Mouse (Mus musculus): ENCODE data around the gene Nlgn3.
A peak's percentile ranks its signal among the peaks of the same experiment; 100 is the strongest.
"Not testable (repeated sequence)": the region's sequence is repeated elsewhere in the genome, so short reads cannot be mapped to it uniquely, and the experiment has no call there.

Gene Nlgn3

DNA sequence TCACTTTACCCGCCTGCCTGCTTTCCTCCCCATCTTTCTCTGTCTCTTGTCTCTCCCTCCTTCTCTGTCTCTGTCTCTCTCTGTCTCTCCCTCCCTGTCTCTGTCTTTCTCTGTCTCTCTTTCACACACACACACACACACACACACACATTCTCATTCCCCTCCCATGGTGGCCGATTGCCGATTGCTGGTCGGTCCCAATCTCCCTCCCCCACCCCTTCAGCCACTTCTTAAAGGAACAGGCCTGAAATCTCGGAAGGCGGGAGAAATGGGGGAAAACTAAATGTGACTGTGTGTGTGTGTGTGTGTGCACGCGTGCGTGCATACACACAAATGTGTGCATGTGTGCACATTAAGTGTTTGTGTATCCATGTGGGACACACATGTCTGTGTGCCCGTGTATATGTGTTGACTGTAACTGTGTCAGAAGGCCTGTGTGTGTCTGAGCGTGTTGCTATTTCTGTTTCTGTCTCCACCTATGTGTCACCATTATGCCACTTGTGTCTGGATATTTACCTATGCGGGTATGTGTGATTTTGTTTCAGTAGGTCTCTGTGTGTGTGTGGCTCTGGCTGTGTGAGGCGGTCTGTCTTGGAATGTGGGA lies 1.6 kb downstream of the Nlgn3 start:
- DNase-seq: no peak

DNA sequence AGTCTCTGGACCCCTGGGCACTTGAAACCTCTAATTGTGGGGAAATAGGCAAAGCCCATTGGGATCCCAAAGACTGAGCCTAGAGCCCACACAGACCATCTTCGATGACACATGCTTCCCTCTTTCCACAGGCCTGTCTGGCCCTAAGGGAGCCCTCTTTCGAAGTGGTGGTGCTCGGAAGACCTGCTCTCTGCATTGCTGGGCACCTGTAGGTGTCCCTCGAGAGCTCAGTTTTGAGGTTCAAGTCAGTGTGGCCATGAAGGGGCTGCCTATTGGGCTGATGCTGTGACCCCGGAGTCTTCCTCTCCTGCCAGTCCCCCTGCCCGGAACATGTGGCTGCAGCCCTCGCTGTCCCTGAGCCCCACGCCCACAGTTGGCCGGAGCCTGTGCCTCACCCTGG lies 2.7 kb downstream of the Nlgn3 start:
- DNase-seq: no peak

DNA sequence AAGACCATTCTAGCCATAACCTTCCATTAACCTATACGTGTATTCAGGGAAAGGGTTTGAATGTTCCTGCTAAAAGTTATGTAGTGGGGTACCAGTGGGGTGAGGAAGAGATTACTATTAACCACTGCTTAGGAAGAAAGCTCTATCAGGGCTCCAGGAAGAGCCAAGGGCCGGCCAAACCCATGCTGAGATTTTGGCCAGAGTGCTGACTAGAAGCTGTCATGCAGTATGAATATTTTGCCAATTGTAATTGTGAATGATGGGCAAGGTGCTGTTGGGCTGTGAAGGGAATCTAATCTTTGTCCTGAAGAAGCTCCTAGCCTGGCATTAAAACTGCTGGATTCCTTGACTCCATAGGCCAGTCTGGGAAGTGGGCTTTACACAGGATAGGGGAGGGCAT lies 5.7 kb downstream of the Nlgn3 start:
- no peak for DNase-seq

DNA sequence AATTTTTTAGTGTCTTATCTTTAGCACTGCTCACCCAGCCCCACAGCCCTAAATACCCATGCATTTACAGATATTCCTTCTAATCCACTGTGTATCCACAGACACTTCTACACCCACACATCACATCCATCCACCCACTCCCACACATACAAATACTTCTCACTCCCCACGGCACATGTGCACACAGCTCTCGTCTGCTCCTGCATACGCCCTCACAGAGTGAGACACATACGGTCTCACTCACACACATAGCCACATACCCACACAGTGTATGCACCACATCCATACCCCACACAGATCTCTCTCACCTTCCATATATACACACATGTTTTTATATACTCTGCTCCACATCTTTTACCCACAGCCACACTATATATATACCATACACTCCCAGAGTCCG lies 10.3 kb downstream of the Nlgn3 start:
- DNase-seq: no peak

DNA sequence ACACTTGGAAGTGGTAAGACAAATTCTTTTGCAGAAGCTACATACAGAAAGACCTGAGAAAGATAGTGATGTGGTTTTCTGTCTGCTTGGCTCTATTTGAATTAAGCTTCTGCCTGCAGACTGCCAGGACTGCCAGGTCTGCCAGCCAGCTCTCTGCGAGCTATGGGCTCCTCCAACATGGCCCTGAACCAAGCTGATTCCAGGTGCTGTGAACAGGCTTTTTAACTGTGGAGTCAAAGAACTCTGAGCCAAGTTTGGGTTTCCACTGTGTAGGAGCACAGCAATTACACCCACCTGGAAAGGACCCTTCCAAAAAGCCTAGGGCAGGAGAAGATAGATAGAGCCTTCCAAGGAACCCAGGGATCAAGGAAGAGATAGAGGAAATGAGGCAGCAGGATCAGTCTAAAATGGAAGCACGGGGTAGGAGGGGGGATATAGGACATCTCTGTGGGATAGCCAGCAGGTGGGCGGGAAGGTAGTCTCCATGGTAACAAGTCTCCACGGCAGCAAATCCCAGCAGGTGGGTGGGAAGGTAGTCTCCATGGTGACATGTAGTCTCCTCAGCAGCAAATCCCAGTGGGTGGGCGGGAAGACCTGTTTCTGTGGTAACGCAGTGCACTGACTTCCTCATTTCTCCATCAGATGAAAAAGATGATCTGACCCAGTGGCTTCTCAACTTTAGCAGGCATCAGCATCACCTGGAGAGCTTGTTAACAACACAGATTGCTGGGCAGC lies 14.8 kb downstream of the Nlgn3 start:
- no peak for DNase-seq

DNA sequence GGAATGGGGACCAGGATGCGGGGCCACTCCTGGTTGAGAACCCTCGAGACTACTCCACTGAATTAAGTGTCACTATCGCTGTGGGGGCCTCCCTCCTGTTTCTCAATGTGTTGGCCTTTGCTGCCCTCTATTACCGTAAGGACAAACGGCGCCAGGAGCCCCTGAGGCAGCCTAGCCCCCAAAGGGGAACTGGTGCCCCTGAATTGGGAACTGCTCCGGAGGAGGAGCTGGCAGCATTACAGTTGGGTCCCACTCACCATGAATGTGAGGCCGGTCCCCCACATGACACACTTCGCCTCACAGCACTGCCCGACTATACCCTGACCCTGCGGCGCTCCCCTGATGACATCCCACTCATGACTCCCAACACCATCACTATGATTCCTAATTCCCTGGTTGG lies 20.8 kb downstream of the Nlgn3 start:
- DNase-seq: no peak

DNA sequence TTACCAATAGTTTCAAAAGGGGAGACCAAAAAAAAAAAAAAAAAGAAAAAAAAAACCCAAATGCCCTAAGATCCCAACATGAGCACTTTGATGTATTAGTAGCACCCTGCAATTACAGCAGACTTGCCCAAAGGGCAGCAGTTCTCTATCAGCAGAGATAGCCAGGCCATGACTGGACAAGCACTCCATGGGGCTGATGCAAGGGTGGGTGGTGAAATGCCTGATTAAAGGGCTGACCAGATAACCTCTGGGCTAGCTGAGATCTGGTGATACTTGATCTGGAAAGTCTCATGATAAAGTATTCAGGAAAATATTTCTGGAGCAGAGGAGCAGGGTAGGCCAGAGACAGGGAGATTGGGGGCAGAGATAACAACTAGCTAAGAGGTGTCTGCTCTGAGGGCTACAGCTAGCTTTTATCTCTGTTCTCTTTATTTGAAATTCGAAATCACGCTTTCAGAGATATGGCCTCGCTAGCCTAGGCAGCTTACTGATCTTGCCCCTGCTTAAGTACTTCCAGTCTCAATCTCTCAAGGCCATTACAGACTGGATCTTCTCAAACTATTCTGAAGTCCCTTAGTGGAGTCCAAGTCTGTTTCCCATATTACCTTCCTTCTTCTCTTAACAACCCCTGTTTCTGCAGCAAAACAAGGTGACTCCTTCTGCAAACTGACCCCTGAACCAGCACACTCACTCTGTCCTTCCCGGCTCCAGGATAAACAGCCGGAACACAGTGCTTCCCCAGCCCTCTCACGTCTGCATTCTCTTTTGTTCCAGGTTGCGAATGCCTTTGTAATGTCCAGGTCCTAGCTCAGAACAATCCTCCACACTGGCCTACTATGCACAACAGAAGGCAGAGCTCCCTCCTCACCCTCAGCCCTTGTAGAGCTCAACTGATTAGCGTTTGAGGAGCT lies 27.3 kb downstream of the Nlgn3 start:
- no peak for DNase-seq

DNA sequence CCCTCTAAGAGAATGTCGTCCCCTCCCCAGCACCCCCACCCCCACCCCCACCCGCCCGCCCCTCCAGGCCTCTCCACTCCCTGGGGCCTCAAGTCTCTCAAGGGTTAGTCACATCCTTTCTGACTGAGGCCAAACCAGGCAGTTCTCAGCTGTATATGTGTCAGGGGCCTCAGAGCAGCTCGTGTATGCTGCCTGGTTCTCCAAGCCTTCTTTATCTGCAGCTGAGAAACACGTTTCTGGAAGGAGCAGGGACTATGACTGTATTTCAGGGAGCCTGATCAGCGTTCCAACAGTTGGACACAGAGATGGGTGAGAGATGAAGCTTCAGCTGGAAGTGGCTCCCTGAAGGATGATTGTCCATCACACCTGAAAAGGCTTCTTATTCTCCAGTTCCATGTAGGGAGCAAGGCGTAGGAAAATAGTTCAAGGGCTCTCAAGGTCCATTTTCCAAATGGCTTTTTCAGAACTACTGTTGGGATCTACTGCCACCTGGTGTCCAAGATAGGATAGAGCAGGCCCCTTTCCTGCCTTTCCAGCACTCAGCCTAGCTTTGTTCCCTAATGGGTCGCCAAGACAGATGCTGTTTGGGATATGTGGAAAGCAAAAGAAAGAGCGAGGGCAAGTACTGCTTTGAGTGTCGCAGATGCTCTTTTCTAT lies 30.5 kb downstream of the Nlgn3 start:
- peak; percentile 51 to 68 for DNase-seq

DNA sequence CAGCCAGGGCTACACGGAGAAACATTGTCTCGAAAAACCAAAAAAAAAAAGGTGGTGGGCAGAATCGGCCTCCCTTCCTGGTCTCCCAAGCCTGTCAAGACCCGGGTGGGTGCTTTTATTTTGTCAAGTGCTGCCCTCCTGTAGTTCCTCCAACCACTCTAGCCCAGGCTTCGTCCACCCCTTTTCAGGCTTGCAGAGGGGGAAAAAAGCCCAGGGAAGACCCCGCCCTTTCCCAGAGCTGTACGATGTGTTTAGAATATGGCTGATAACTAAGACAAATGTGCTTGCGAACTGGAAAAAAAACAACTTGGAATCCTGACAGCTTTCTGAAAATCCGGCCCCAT lies 33.0 kb downstream of the Nlgn3 start:
- peak in 1 of 2 experiments; percentile 48 for DNase-seq

DNA sequence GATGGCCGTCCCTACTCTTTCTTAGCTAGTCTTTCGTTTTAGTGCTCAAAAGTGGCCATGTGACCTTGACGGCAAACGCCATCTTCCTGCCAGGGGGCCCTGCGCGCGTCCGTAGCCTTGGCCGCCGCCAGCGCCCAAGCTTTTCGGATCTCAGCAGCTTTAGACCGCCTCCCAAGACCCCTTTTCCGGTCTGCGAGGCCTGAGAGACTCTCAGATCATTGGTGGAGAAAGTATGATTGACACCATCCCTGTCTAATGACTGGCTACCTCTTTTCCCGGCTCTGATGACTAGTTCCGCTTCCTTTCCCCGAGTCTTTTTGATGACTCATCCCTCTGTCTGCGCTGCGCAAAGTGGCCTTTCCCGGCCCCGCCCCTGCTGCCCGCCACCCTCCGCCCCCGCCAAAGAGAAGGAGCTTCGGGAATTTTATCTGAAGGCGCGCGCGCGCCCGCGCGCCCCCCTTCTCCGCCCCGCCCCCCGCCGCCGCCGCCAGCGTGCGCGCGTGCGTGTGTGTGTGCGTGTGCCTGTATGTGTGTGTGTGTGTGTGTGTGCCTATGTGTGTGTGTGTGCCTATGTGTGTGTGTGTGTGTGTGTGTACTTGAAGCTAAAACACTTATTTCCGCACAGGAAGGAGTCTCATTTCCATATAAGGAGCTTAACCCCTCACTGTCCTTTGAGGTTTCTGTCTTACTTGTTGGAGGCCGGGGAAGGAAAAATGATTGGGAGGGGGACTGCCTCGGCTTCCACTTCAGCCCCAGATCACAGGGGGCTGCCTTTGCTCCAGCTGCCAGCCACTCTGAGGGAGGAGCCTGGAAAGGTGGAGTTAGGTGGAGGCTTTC lies 33.6 kb downstream of the Nlgn3 start:
- DNase-seq: peak; percentile 80 to 94

DNA sequence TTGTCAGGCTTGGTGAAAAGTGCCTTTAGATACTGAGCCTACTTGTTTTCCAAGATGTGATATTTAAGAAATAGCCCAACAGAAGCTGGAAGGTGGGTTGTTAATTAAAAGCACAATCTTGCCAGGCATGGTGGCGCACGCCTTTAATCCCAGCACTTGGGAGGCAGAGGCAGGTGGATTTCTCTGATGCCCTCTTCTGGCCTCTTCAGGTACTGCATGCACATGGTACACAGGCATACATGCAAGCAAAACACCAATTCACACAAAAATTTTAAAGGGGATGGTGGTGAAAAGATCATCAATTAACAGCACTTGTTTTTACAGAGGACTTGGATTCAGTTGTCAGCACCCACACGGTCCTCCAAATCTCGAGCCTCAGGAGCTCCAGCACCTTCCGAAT lies 35.6 kb downstream of the Nlgn3 start:
- peak in 1 of 2 experiments; percentile 31 for DNase-seq

DNA sequence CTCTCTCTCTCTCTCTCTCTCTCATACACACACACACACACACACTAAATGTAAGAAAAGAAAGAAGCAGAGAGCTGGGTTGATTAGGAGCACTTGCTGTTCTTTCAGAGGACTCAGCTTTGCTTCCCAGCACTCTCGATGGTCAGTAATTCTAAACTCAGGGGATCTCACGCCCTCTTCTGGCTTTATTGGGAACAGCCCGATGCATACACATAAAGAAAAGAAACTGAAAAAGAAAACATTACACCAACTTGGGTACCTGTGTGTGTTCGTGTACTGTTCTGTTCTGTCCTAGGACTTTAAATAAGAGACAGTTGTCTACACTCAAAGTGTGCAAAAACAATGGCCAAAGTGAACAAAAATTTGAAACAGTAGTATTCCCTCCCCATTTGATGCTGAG lies 39.7 kb downstream of the Nlgn3 start:
- no peak for DNase-seq

DNA sequence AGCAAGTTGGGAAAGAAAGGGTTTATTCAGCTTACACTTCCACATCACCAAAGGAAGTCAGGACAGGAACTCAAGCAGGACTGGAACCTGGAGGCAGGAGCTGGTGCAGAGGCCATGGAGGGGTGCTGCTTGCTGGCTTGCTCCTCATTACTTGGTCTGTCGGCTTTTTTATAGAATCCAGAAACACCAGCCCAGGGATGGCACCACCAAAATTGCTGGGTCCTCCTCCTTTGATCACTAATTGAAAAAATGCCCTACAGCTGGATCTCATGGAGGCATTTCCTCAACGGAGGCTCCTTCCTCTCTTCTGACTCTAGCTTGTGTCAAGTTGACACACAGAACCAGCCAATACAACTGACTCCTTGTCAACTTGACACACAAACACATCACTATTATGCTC lies 43.9 kb downstream of the Nlgn3 start:
- not testable (repeated sequence) for DNase-seq

DNA sequence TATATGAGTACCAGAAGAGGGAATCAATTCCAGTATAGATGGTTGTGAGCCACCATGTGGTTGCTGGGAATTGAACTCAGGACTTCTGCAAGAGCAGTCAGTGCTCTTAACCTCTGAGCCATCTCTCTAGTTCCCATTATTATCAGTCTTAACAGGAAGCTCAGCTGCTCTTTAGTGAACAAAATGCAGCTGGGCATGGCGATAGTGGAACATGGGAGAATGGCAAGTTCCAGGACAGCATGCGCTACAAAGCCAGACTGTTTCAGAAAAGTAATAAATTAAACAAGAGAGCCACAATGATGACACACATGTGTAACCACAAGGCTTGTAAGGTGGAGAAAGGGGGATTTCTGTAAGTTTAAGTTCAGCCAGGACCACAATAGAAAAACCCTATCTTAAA lies 46.5 kb downstream of the Nlgn3 start:
- DNase-seq: no peak

DNA sequence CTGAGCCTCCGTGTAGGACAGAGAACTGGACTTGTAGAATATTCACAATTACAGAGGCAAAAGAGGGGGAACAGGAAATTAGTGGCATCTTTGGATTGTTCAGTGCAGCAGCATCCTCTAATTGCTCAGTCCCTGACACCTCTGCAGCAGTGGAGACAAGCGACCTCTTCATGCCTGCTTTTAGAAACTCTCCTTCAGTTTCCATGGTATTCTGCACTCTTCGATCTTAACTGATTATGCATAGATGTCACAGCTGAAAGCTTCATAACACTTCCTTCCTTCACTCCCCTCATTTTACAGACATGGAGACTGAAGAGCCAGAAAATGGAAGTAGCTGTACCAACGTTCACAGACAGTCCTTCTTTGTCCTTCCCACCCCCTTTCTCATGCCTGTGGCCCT lies 47.5 kb downstream of the Nlgn3 start:
- DNase-seq: no peak

DNA sequence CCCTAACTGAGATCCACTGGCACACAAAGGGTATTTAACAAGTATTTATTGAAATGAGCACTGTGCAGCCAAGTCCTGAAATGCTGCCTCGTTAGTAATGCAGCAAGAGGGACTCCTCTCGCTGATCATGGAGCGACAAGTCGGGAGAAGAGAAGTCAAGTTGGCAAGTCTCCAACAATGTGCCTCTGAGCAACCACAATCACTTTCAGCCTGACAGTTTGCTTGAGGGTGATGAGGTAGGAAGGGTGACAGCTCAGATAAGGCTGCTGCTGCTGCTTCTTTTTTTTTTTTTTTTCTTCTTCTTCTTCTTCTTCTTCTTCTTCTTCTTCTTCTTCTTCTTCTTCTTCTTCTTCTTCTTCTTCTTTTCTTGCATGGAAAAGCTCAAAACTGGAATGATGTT lies 52.2 kb downstream of the Nlgn3 start:
- DNase-seq: no peak

DNA sequence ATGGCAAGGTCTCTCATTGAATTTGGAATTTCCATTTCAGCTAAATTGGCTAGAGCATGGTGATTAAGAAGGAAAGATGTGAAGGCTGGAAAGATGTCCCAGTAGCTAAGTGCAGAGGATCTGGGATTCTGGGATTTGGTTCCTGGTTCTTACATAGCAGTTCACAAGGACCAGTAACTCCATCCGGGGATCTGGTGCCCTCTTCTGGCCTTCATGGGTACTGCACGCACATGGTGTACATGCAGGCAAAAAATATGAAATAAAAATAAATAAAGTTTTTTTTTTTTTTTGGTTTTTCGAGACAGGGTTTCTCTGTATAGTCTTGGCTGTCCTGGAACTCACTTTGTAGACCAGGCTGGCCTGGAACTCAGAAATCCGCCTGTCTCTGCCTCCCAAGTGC lies 59.9 kb downstream of the Nlgn3 start:
- peak in 1 of 2 experiments; percentile 4 for DNase-seq

DNA sequence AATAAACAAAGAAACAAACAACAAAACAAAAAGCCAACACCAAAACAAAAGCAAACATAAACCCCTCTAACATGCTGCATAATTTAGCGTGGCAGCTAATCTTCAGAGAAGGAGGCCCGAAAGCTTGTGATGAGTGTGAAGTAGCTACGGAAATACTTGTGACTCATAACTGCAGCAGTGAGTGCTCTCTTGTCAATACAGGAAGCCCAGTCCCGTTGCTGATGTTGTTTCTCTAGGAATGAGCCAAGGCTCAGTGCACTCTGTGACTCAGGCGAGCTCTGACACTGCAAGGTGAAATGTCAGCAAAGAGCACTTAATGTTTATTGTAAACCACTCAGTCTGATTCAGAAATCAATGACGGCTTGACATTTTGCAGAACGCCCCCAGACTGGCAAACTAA lies 70.0 kb downstream of the Nlgn3 start:
- DNase-seq: no peak

DNA sequence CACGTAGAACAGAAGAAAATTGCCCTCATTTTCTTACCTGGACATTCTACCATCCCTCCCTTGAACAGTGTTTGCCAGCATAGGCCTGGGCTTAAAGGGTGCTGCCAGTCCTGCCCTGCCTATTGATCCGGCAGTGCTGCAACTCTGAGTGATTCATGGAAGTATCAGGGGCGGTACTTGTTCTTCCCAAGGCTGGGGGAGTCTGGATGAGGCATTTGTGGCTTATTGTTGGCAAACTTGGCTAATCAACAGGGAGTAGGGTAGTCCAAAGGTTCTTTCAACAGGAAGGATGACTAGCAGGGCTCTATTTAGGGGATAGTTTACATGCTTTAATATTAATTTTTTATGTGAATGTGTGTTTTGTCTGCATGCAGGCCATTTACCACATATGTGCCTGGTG lies 71.6 kb downstream of the Nlgn3 start:
- no peak for DNase-seq

DNA sequence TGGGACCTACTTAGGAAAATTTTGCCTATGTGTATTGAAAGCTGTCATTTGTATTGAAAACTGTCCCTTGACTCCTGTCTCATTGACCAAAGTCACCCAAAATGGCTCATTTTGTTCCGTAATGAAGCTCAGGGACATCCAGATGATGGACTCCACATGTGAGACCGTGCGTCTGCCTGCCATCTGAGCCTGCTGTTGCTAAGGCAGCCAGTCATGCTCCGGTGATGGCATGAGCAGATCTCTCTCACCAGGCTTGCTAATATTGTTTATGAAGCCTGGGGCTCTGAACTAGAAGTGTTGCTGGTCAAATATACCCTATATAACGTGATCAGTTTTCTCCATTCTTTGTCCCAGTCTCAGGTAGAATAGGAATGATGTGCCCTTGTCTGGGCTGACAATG lies 74.0 kb downstream of the Nlgn3 start:
- no peak for DNase-seq

Data from kidney, postnatal 25 days (tissue).